Mouse (Mus musculus) erythroblast, embryonic 14.5 days (primary cell): ENCODE data around the gene Etnppl.

Experiments
- GATA1 ChIP-seq: IDR thresholded peaks from 2 replicates; pipeline ENCODE4 v1.6.1; 2012; ENCODE audit warnings: low read length, inconsistent platforms, mixed read lengths
- TAL1 ChIP-seq: IDR thresholded peaks from 3 replicates; pipeline ENCODE4 v1.6.1; 2012; ENCODE audit warnings: low read length, inconsistent platforms, mixed read lengths

- TF ChIP-seq GATA1, result no peak
- TF ChIP-seq TAL1, result no peak
Measured at GRCm38 (mm10) chr3:130573243-130573642, 44.0 kb upstream of the Etnppl start.
